Mouse (Mus musculus) testis, adult 2 months (tissue): Measurements from ENCODE around the gene Tsc22d4. TPM values are rescaled to one million over a fixed set of nuclear protein-coding genes. Genes with fewer than 3 reads are reported as not detected.

Source experiments
- H3K27ac ChIP-seq: fragments of 200-500 bp; 2 replicates; pipeline ENCODE4 v1.5.1; 2012; ENCODE audit warnings: low read depth, low read length; ENCODE audit not compliant: control insufficient read depth, insufficient read depth
- H3K27me3 ChIP-seq: fragments of 200-500 bp; 2 replicates; pipeline ENCODE4 v1.6.1; 2012; ENCODE audit warnings: mild to moderate bottlenecking, low read length, moderate library complexity; ENCODE audit not compliant: control insufficient read depth, insufficient read depth
- H3K36me3 ChIP-seq: fragments of 200-500 bp; 2 replicates; pipeline ENCODE4 v1.6.1; 2012; ENCODE audit warnings: mild to moderate bottlenecking, low read length; ENCODE audit not compliant: control insufficient read depth, insufficient read depth
- H3K4me1 ChIP-seq: fragments of 200-500 bp; 2 replicates; pipeline ENCODE4 v1.6.1; 2012; ENCODE audit warnings: low read length; ENCODE audit not compliant: control insufficient read depth, insufficient read depth
- H3K4me3 ChIP-seq: fragments of 200-500 bp; 2 replicates; pipeline ENCODE4 v1.5.1; 2012; ENCODE audit warnings: low read depth, mild to moderate bottlenecking, low read length, moderate library complexity, mixed read lengths; ENCODE audit not compliant: control insufficient read depth
- CTCF ChIP-seq: fragments of 200-500 bp; IDR thresholded peaks from 2 replicates; pipeline ENCODE4 v1.5.1; 2012; ENCODE audit warnings: low read depth, mild to moderate bottlenecking, inconsistent platforms, low read length, moderate library complexity; ENCODE audit not compliant: control insufficient read depth, insufficient read depth, insufficient replicate concordance
- POLR2A ChIP-seq: fragments of 200-500 bp; IDR thresholded peaks from 2 replicates; pipeline ENCODE4 v1.6.1; 2012; ENCODE audit warnings: low read depth, mild to moderate bottlenecking, inconsistent platforms, low read length, moderate library complexity; ENCODE audit not compliant: control insufficient read depth
- polyA plus RNA-seq: library from polyadenylated mRNA; depleted of rRNA; stranded (reverse); fragments of >200 nt; gene quantifications from 2 replicates; pipeline ENCODE4 v1.2.3, GENCODE M21; 2012; rRNA removed

Gene Tsc22d4
- 423 and 435 TPM in 2 replicates for polyA plus RNA-seq

- TF ChIP-seq POLR2A (peak; percentile 68; the same call in 1 of the 2 replicates), CTCF (no peak)
- Histone ChIP-seq H3K36me3 (no peaks in the 10 kb centered on the region), H3K4me3 (peak within 1 kb of the TSS; percentile 80), H3K27ac (peak within 1 kb of the TSS; percentile 85), H3K27me3 (no peaks in the 10 kb centered on the region), H3K4me1 (peaks cover 7% of the 10 kb centered on the region)
Measured at GRCm38 (mm10) chr5:137745214-137746171, at the start of gene Tsc22d4. Gene Tsc22d4 (plus strand): TSS chr5:137745730.

- Histone ChIP-seq H3K36me3 (no peaks in the 10 kb centered on the region), H3K27ac (no peak overlapping the region), H3K4me1 (no peaks in the 10 kb centered on the region), H3K4me3 (no peak overlapping the region), H3K27me3 (no peaks in the 10 kb centered on the region)
- no peak for TF ChIP-seq POLR2A
- no peak for TF ChIP-seq CTCF
Measured at GRCm38 (mm10) chr5:137695930-137696329, 49.6 kb upstream of the Tsc22d4 start.

- TF ChIP-seq POLR2A (no peak), CTCF (no peak)
Measured at GRCm38 (mm10) chr5:137699080-137699479, 46.5 kb upstream of the Tsc22d4 start.

GRCm38 (mm10) chr5:137699850-137700249 is 45.7 kb upstream of the Tsc22d4 start:
- TF ChIP-seq POLR2A = no peak
- TF ChIP-seq CTCF = no peak
- Histone ChIP-seq H3K27ac (no peak overlapping the region), H3K36me3 (no peaks in the 10 kb centered on the region), H3K4me1 (no peaks in the 10 kb centered on the region), H3K4me3 (no peak overlapping the region), H3K27me3 (no peaks in the 10 kb centered on the region)

More at GRCm38 (mm10) chr5:137699080-137699479, 46.5 kb upstream of the Tsc22d4 start:
- Histone ChIP-seq H3K27ac (no peak overlapping the region), H3K36me3 (no peaks in the 10 kb centered on the region), H3K4me1 (no peaks in the 10 kb centered on the region), H3K4me3 (no peak overlapping the region), H3K27me3 (no peaks in the 10 kb centered on the region)

GRCm38 (mm10) chr5:137705242-137705641 is 40.3 kb upstream of the Tsc22d4 start:
- TF ChIP-seq CTCF = no peak
- TF ChIP-seq POLR2A = no peak
- Histone ChIP-seq H3K4me1 (peaks cover 11% of the 10 kb centered on the region), H3K27ac (no peak overlapping the region), H3K4me3 (no peak overlapping the region), H3K36me3 (no peaks in the 10 kb centered on the region), H3K27me3 (no peaks in the 10 kb centered on the region)

GRCm38 (mm10) chr5:137706913-137707633 is 38.5 kb upstream of the Tsc22d4 start:
- no peak overlapping the region; the same call in 1 of the 2 replicates for H3K27ac ChIP-seq
- no peak for TF ChIP-seq POLR2A
- no peak for TF ChIP-seq CTCF
- no peaks in the 10 kb centered on the region for H3K27me3 ChIP-seq
- peaks cover 11% of the 10 kb centered on the region for H3K4me1 ChIP-seq
- no peaks in the 10 kb centered on the region for H3K36me3 ChIP-seq
- no peak overlapping the region for H3K4me3 ChIP-seq

- no peak overlapping the region for H3K4me3 ChIP-seq
- no peak for TF ChIP-seq POLR2A
- TF ChIP-seq CTCF = no peak
- H3K4me1 ChIP-seq = 0 out of 2 replicates have a peak, but pooled peaks cover under 1% of the 10 kb centered on the region
- H3K36me3 ChIP-seq = no peaks in the 10 kb centered on the region
- no peak overlapping the region for H3K27ac ChIP-seq
- no peaks in the 10 kb centered on the region for H3K27me3 ChIP-seq
Measured at GRCm38 (mm10) chr5:137713454-137713853, 32.1 kb upstream of the Tsc22d4 start.
